Mouse (Mus musculus): ENCODE measurements around the gene Ilf2.

DNA sequence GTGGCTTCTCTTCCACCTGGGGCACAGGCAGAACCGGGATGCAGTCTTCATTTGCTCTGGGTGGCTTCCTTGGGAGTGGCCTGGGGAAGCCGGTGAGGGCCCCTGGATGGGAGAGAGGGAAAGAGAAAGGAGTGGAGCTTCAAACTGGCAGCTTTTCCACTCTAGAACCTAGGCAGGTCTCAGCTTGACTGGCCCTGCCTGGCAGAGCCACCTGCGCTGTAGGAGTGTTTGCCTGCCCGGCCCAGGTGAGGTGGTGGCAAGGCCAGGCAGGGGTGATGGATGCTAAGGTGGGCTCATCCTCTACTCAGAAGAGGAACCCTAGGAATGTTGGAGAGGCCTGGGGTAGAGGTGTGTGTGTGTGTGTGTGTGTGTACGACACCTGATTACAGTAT lies 62.0 kb downstream of the Ilf2 start:
- TF ChIP-seq CTCF (IDR thresholded peaks at IDR 0.05; ENCODE audit: extremely low read depth, insufficient read length, insufficient replicate concordance, low read depth, low read length): no peak
- no peak for TF ChIP-seq POLR2A (IDR thresholded peaks at IDR 0.05; ENCODE audit: low read depth, low read length)
